Mouse (Mus musculus) lung, postnatal 0 days (tissue): ENCODE measurements around the gene Herpud2. TPM values are rescaled to one million over a fixed set of nuclear protein-coding genes. Genes with fewer than 3 reads are reported as not detected.

ENCODE experiments used
- ATAC-seq: fragments of 200-750 bp; cut with Nextera tagmentation; 2 replicates; pipeline ENCODE4 v1.8.0; 2017; ENCODE audit warnings: moderate library complexity
- DNase-seq: peaks from one replicate; pipeline ENCODE4 v3.0.0-alpha.2; 2016; ENCODE audit warnings: low spot score
- H3K27ac ChIP-seq: fragments of 300-500 bp; sonication (generic); 2 replicates; pipeline ENCODE4 v1.5.1; 2014; ENCODE audit warnings: antibody characterized with exemption, mild to moderate bottlenecking, low read length, mixed read lengths
- H3K27me3 ChIP-seq: fragments of 300-500 bp; sonication (generic); replicated peaks from 2 replicates; pipeline ENCODE4 v1.6.1; 2014; ENCODE audit warnings: low read length, mixed read lengths; ENCODE audit not compliant: insufficient read depth
- H3K36me3 ChIP-seq: fragments of 300-500 bp; sonication (generic); 2 replicates; pipeline ENCODE4 v1.6.1; 2014; ENCODE audit warnings: low read length, mixed read lengths; ENCODE audit not compliant: insufficient read depth
- H3K4me1 ChIP-seq: fragments of 300-500 bp; sonication (generic); 2 replicates; pipeline ENCODE4 v1.6.1; 2014; ENCODE audit warnings: antibody characterized with exemption, low read depth, low read length, mixed read lengths; ENCODE audit not compliant: insufficient read depth
- H3K4me2 ChIP-seq: fragments of 300-500 bp; sonication (generic); replicated peaks from 2 replicates; pipeline ENCODE4 v1.6.1; 2014; ENCODE audit warnings: low read depth, mild to moderate bottlenecking, low read length, moderate library complexity, mixed read lengths
- H3K4me3 ChIP-seq: fragments of 300-500 bp; sonication (generic); 2 replicates; pipeline ENCODE4 v1.5.1; 2014; ENCODE audit warnings: low read depth, low read length
- H3K9ac ChIP-seq: fragments of 300-500 bp; sonication (generic); replicated peaks from 2 replicates; pipeline ENCODE4 v1.6.1; 2014; ENCODE audit warnings: low read depth, mild to moderate bottlenecking
- H3K9me3 ChIP-seq: fragments of 300-500 bp; sonication (generic); 2 replicates; pipeline ENCODE4 v1.6.1; 2016; ENCODE audit warnings: low read length, mixed read lengths
- CTCF ChIP-seq: IDR thresholded peaks from 2 replicates; pipeline ENCODE4 v1.5.1; 2016; ENCODE audit warnings: antibody characterized with exemption, mild to moderate bottlenecking
- EP300 ChIP-seq: IDR thresholded peaks from 2 replicates; pipeline ENCODE4 v1.6.1; 2016; ENCODE audit warnings: antibody characterized with exemption, mild to moderate bottlenecking, control low read depth
- WGBS: fragments of 180-500 bp; shearing (Covaris S2); extraction: QIAGEN DNeasy Blood & Tissue Kit; methylation state at CpG from one replicate; pipeline ENCODE4 v1.1.7; 2014; 5-methylcytosine and 5-hydroxymethylcytosine counted together
- polyA plus RNA-seq: library from polyadenylated mRNA; unstranded; fragments of >200 nt; fragmentation: Nextera tagmentation; extraction: Ambion mirVana; gene quantifications from 2 replicates; pipeline ENCODE4 v1.2.1, GENCODE M21; 2015

The Herpud2 gene
- polyA plus RNA-seq, 1 experiment from 2014 or later: 36.2 TPM

GRCm38 (mm10) chr9:25173171-25173570 lies 21.6 kb upstream of the Herpud2 start:
- Histone ChIP-seq H3K36me3 (no peaks in the 10 kb centered on the region), H3K4me3 (no peak overlapping the region), H3K27me3 (no peaks in the 10 kb centered on the region), H3K4me2 (no peak overlapping the region), H3K4me1 (peaks cover 7% of the 10 kb centered on the region; the same call in 1 of the 2 replicates), H3K27ac (no peak overlapping the region), H3K9ac (no peak overlapping the region), H3K9me3 (no peaks in the 10 kb centered on the region)
- DNase-seq (peak; percentile 82), ATAC-seq (peak; percentile 86)
- 31% methylated on average over 4 of the region's 4 CpGs for WGBS
- TF ChIP-seq EP300 (peak; percentile 74), CTCF (no peak)

- Histone ChIP-seq H3K4me3 (no peak overlapping the region), H3K27me3 (no peaks in the 10 kb centered on the region), H3K9me3 (no peaks in the 10 kb centered on the region), H3K27ac (no peak overlapping the region), H3K4me1 (peaks cover 7% of the 10 kb centered on the region; the same call in 1 of the 2 replicates), H3K9ac (no peak overlapping the region), H3K36me3 (no peaks in the 10 kb centered on the region), H3K4me2 (no peak overlapping the region)
- TF ChIP-seq EP300 (no peak), CTCF (peak; percentile 68)
- peak; percentile 78 for DNase-seq
- ATAC-seq: no peak
Measured at GRCm38 (mm10) chr9:25169626-25170025, 18.0 kb upstream of the Herpud2 start.

GRCm38 (mm10) chr9:25167458-25168084 lies 16.0 kb upstream of the Herpud2 start:
- ATAC-seq (peak; percentile 80), DNase-seq (peak; percentile 88)
- no peaks in the 10 kb centered on the region for H3K27me3 ChIP-seq
- no peak overlapping the region for H3K27ac ChIP-seq
- no peak overlapping the region for H3K4me2 ChIP-seq
- H3K4me3 ChIP-seq: no peak overlapping the region
- WGBS: 27% methylated on average over 6 of the region's 6 CpGs
- TF ChIP-seq EP300: peak; percentile 42
- peak; percentile 94 for TF ChIP-seq CTCF
- H3K4me1 ChIP-seq: no peaks in the 10 kb centered on the region
- H3K9me3 ChIP-seq: no peaks in the 10 kb centered on the region
- no peak overlapping the region for H3K9ac ChIP-seq
- H3K36me3 ChIP-seq: no peaks in the 10 kb centered on the region

DNA sequence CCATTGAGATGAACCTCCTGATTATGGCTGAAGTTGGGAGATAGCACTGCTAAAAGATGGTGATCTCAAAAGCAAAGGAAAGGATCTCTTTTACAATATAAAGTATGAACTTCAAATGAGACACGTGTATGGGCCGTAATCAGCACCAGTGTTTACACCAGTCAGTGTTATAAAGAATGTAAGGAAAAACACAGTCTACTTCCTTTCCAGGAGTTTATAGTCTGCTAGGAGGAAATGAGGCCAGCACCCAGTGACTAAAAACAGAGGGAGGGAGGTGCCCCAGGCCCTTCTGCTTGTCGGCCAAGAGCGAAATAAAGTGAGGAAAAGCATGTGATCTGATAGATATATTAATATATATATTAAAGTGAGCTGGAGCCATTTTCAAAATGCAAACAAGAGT lies 6.6 kb upstream of the Herpud2 start:
- Histone ChIP-seq H3K27ac (no peak overlapping the region), H3K4me1 (no peaks in the 10 kb centered on the region), H3K36me3 (no peaks in the 10 kb centered on the region), H3K9ac (no peak overlapping the region), H3K4me3 (no peak overlapping the region), H3K27me3 (no peaks in the 10 kb centered on the region), H3K4me2 (no peak overlapping the region), H3K9me3 (no peaks in the 10 kb centered on the region)
- no peak for TF ChIP-seq CTCF
- peak; percentile 48; the same call in 1 of the 2 replicates for TF ChIP-seq EP300
- 44% methylated on average over 4 of the region's 4 CpGs for WGBS
- DNase-seq (peak; percentile 29), ATAC-seq (peak; percentile 65; the same call in 1 of the 2 replicates)

DNA sequence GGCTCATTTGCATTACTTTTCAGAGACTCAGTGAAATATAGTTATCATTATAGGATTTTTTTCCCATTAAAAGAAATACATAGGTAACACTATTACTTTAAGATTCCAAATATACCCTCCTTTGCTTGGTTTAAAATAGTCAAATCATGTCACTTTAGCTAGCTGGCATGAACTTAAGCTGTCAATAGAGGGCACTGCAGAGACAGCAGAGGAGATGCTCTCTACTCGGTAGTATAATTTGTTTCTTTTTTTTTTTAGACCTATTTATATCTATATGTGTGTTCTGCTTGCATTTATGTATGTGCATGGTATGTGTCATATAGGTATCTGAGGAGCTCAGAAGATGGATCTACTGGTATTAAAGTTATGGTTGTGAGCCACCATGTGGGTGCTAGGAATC lies 4.8 kb upstream of the Herpud2 start:
- H3K9ac ChIP-seq: no peak overlapping the region
- H3K4me2 ChIP-seq: no peak overlapping the region
- ATAC-seq: no peak
- no peaks in the 10 kb centered on the region for H3K27me3 ChIP-seq
- no peak overlapping the region for H3K27ac ChIP-seq
- WGBS: 6% methylated on average over 1 of the region's 1 CpGs
- peak; percentile 44 for DNase-seq
- peak; percentile 58 for TF ChIP-seq CTCF
- TF ChIP-seq EP300: no peak
- no peaks in the 10 kb centered on the region; the same call in 1 of the 2 replicates for H3K4me1 ChIP-seq
- no peaks in the 10 kb centered on the region for H3K9me3 ChIP-seq
- no peak overlapping the region for H3K4me3 ChIP-seq
- H3K36me3 ChIP-seq: no peaks in the 10 kb centered on the region

DNA sequence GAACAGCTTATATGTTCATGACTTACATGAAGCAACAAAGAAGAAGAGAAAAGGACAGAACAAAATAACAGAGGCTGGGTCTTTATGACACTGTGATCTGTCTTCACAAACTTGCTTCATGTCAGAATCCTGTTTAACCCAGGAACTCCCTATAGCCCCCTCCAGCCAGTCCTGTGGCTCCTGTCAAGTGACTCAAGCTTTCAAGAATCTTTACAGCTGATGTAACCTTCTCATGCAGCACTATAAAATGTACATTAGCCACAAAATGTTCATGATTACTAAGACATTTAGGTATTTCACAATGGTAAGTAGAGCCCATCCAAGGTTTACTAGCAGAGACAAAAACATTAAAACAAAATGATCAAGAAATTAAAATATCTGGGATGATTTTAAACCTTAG lies 1.4 kb upstream of the Herpud2 start:
- ATAC-seq: no peak
- Histone ChIP-seq H3K9ac (no peak overlapping the region), H3K4me1 (peaks cover 4% of the 10 kb centered on the region; the same call in 1 of the 2 replicates), H3K27me3 (no peaks in the 10 kb centered on the region), H3K4me2 (no peak overlapping the region), H3K27ac (no peak overlapping the region), H3K36me3 (no peaks in the 10 kb centered on the region), H3K9me3 (no peaks in the 10 kb centered on the region), H3K4me3 (no peak overlapping the region)
- DNase-seq: no peak
- TF ChIP-seq CTCF: no peak
- no peak for TF ChIP-seq EP300
